Mouse (Mus musculus) bone marrow macrophage, adult 2 months (primary cell): ENCODE data around the gene Hmgb1.

Source experiments
- CTCF ChIP-seq: IDR thresholded peaks from 2 replicates; pipeline ENCODE4 v1.5.1; 2012; ENCODE audit warnings: low read depth, mild to moderate bottlenecking, low read length, moderate library complexity
- POLR2A ChIP-seq: IDR thresholded peaks from 2 replicates; pipeline ENCODE4 v1.6.1; 2012; ENCODE audit warnings: mild to moderate bottlenecking, low read depth, low read length, borderline replicate concordance

- TF ChIP-seq CTCF (no peak), POLR2A (no peak)
Measured at GRCm38 (mm10) chr5:149219493-149219892, 35.2 kb upstream of the Hmgb1 start.
